Mouse (Mus musculus) midbrain, embryonic 11.5 days (tissue): ENCODE results near the gene Rhbdl1. TPM values are rescaled to one million over a fixed set of nuclear protein-coding genes. Genes with fewer than 3 reads are reported as not detected.

Experiments
- ATAC-seq: fragments of 200-750 bp; cut with Nextera tagmentation; 2 replicates; pipeline ENCODE4 v1.8.0; 2017; ENCODE audit warnings: moderate TSS enrichment, moderate library complexity; ENCODE audit not compliant: low FRiP score
- DNase-seq: peaks from one replicate; pipeline ENCODE4 v3.0.0; 2015; ENCODE audit warnings: low spot score; ENCODE audit errors: missing footprints
- H3K27ac ChIP-seq: fragments of 300-500 bp; sonication (generic); 2 replicates; pipeline ENCODE4 v1.5.1; 2014; ENCODE audit warnings: low read depth, low read length
- H3K27me3 ChIP-seq: fragments of 300-500 bp; sonication (generic); 2 replicates; pipeline ENCODE4 v1.6.1; 2014; ENCODE audit warnings: mild to moderate bottlenecking, low read length, moderate library complexity, mixed read lengths; ENCODE audit not compliant: control insufficient read depth, insufficient read depth
- H3K36me3 ChIP-seq: fragments of 300-500 bp; sonication (generic); 2 replicates; pipeline ENCODE4 v1.6.1; 2014; ENCODE audit warnings: mild to moderate bottlenecking, low read length, moderate library complexity, mixed read lengths; ENCODE audit not compliant: control insufficient read depth, insufficient read depth
- H3K4me1 ChIP-seq: fragments of 300-500 bp; sonication (generic); 2 replicates; pipeline ENCODE4 v1.6.1; 2014; ENCODE audit warnings: low read length; ENCODE audit not compliant: control insufficient read depth, insufficient read depth
- H3K4me2 ChIP-seq: fragments of 300-500 bp; sonication (generic); 2 replicates; pipeline ENCODE4 v1.6.1; 2014; ENCODE audit warnings: mild to moderate bottlenecking, moderate library complexity
- H3K4me3 ChIP-seq: fragments of 300-500 bp; sonication (generic); 2 replicates; pipeline ENCODE4 v1.5.1; 2014; ENCODE audit warnings: low read depth, low read length
- H3K9ac ChIP-seq: fragments of 300-500 bp; sonication (generic); 2 replicates; pipeline ENCODE4 v1.6.1; 2014; ENCODE audit warnings: low read length
- H3K9me3 ChIP-seq: fragments of 300-500 bp; sonication (generic); 2 replicates; pipeline ENCODE4 v1.6.1; 2016; ENCODE audit warnings: low read length; ENCODE audit not compliant: control insufficient read depth
- WGBS: fragments of 180-500 bp; shearing (Covaris S2); extraction: QIAGEN DNeasy Blood & Tissue Kit; methylation state at CpG from one replicate; pipeline ENCODE4 v1.1.7; 2014; 5-methylcytosine and 5-hydroxymethylcytosine counted together
- microRNA-seq: library from miRNA; unstranded; fragments of <30 nt; microRNA quantifications from one replicate; pipeline ENCODE4, GENCODE M21; 2017
- polyA plus RNA-seq: library from polyadenylated mRNA; unstranded; fragments of >200 nt; fragmentation: Nextera tagmentation; extraction: Ambion mirVana; gene quantifications from 2 replicates; pipeline ENCODE4 v1.2.1, GENCODE M21; 2014

Gene Rhbdl1
- polyA plus RNA-seq, 1 experiment from 2014 or later = 2.3 TPM

DNA sequence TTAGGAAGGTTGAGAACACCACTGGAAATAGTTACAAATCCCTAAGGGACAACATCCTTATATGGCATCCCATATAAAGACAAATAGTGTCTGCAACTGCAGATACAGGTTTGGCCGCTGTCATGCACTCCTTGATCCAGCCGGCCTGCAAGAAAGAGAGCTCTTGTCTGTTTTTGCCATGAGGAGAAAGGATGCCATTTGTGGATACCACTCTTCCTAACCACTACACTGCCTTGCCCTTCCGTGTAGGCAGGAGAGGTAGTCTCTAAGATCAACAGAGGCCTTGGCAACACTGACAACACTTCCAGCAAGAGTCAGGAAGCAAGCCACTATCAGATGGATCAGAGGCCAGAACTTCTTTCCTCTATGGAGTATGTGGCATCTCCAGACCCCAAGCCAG, 50.8 kb downstream of the Rhbdl1 start, which contains the start of gene Ccdc78:
Gene Ccdc78 (plus strand): TSS at position 301 of the 400 bp plus-strand sequence.
- 89% methylated on average over 3 of the region's 3 CpGs for WGBS
- ATAC-seq = no peak

DNA sequence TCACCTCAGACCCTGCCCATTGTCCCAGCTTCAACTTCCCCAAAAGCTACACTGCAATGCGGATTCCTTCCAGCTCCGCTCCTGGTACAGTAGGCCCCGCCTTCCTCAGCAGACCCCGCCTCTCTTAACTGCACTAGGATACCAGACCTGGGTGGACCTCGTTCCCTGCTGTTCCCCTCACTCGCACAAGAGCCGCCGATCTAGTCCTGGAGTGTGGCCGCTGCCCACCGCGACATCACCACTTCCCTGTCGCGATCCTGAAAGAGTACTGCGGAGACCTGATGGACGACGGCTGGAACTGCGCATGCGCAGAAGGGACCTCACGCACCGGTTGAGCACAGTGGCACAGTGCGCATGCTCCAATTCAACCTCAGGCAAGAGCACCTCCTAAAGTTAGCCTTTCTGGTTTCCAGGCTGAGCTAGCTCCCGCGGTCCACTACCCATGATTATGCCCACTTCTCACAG, 51.8 kb downstream of the Rhbdl1 start, which contains the start of gene Haghl:
Gene Haghl (minus strand): TSS at position 393 of the 465 bp plus-strand sequence.
- peaks cover 18% of the 10 kb centered on the region for H3K4me1 ChIP-seq
- H3K9me3 ChIP-seq = no peaks in the 10 kb centered on the region
- no peaks in the 10 kb centered on the region for H3K27me3 ChIP-seq
- peaks cover 22% of the 10 kb centered on the region for H3K36me3 ChIP-seq
- peak within 1 kb of the TSS; percentile 73 for H3K27ac ChIP-seq
- peak; percentile 100 for DNase-seq
- H3K4me3 ChIP-seq = peak within 1 kb of the TSS; percentile 66
- 0% methylated on average over 23 of the region's 23 CpGs for WGBS
- peak within 1 kb of the TSS; percentile 57 for H3K4me2 ChIP-seq
- peak within 1 kb of the TSS; percentile 89 for H3K9ac ChIP-seq
- ATAC-seq = peak; percentile 85

More for the DNA sequence above, 50.8 kb downstream of the Rhbdl1 start, which contains the start of gene Ccdc78:
- peaks cover 25% of the 10 kb centered on the region for H3K4me1 ChIP-seq
- peak within 1 kb of the TSS; percentile 89 for H3K9ac ChIP-seq
- DNase-seq = no peak
- H3K4me3 ChIP-seq = peak within 1 kb of the TSS; percentile 66
- H3K27ac ChIP-seq = peak within 1 kb of the TSS; percentile 73
- H3K9me3 ChIP-seq = no peaks in the 10 kb centered on the region
- no peaks in the 10 kb centered on the region for H3K27me3 ChIP-seq
- H3K4me2 ChIP-seq = peak within 1 kb of the TSS; percentile 57
- H3K36me3 ChIP-seq = peaks cover 22% of the 10 kb centered on the region

Small RNAs within 50 kb of the gene (microRNA-seq; reads per million reads assigned to microRNA genes)
- 0.57 reads per million for gene Mir3082

Other genes with a start within 250 kb of the Rhbdl1 start
- 0.77 and 1.3 TPM in 2 replicates for gene Gng13, start 120.1 kb downstream of the Rhbdl1 start, polyA plus RNA-seq
- gene Chtf18, start 109.9 kb downstream of the Rhbdl1 start, polyA plus RNA-seq = 15.0 and 17.3 TPM in 2 replicates
- 16.0 and 19.8 TPM in 2 replicates for gene Rpusd1, start 109.6 kb downstream of the Rhbdl1 start, polyA plus RNA-seq
- gene Mslnl, start 101.3 kb downstream of the Rhbdl1 start, polyA plus RNA-seq = not detected in 2 replicates
- not detected in 2 replicates for gene Msln, start 82.9 kb downstream of the Rhbdl1 start, polyA plus RNA-seq
- gene Narfl, start 63.5 kb downstream of the Rhbdl1 start, polyA plus RNA-seq = 22.2 and 23.4 TPM in 2 replicates
- 76.4 and 77.1 TPM in 2 replicates for gene Haghl, start 51.6 kb downstream of the Rhbdl1 start, polyA plus RNA-seq
- 0.11 and 0.34 TPM in 2 replicates for gene Ccdc78, start 50.7 kb downstream of the Rhbdl1 start, polyA plus RNA-seq
- 69.1 and 71.4 TPM in 2 replicates for gene Fam173a, start 44.4 kb downstream of the Rhbdl1 start, polyA plus RNA-seq
- gene AC134908.4, start 41.6 kb downstream of the Rhbdl1 start, polyA plus RNA-seq = not detected in 2 replicates
- 21.3 and 32.1 TPM in 2 replicates for gene Metrn, start 40.2 kb downstream of the Rhbdl1 start, polyA plus RNA-seq
- gene Fbxl16, start 28.2 kb downstream of the Rhbdl1 start, polyA plus RNA-seq = 11.2 and 12.0 TPM in 2 replicates
- gene Wdr24, start 13.7 kb downstream of the Rhbdl1 start, polyA plus RNA-seq = 23.7 and 27.4 TPM in 2 replicates
- gene Jmjd8, start 8.4 kb downstream of the Rhbdl1 start, polyA plus RNA-seq = 50.3 and 54.1 TPM in 2 replicates
- 280 and 296 TPM in 2 replicates for gene Stub1, start 3.9 kb downstream of the Rhbdl1 start, polyA plus RNA-seq
- gene Gm20683, start 4.5 kb upstream of the Rhbdl1 start, polyA plus RNA-seq = 0.63 and 1.2 TPM in 2 replicates
- 7.0 and 8.7 TPM in 2 replicates for gene Rhot2, start 7.6 kb upstream of the Rhbdl1 start, polyA plus RNA-seq
- gene Wdr90, start 24.2 kb upstream of the Rhbdl1 start, polyA plus RNA-seq = 15.7 and 17.8 TPM in 2 replicates
- gene Mcrip2, start 31.5 kb upstream of the Rhbdl1 start, polyA plus RNA-seq = 6.1 and 7.0 TPM in 2 replicates
- gene Mettl26, start 37.8 kb upstream of the Rhbdl1 start, polyA plus RNA-seq = 57.1 and 60.1 TPM in 2 replicates
- gene Wfikkn1, start 43.6 kb upstream of the Rhbdl1 start, polyA plus RNA-seq = 0.91 and 1.1 TPM in 2 replicates
- 15.0 and 15.9 TPM in 2 replicates for gene Rab40c, start 82.4 kb upstream of the Rhbdl1 start, polyA plus RNA-seq
- gene Pigq, start 107.6 kb upstream of the Rhbdl1 start, polyA plus RNA-seq = 47.2 and 50.9 TPM in 2 replicates
- gene Nhlrc4, start 107.7 kb upstream of the Rhbdl1 start, polyA plus RNA-seq = 0.37 TPM in 1 of 2 replicates, not detected in the other
- not detected in 2 replicates for gene A930017K11Rik, start 115.3 kb upstream of the Rhbdl1 start, polyA plus RNA-seq
- 19.0 and 21.5 TPM in 2 replicates for gene Capn15, start 148.5 kb upstream of the Rhbdl1 start, polyA plus RNA-seq
- 18.1 and 18.2 TPM in 2 replicates for gene Rab11fip3, start 232.3 kb upstream of the Rhbdl1 start, polyA plus RNA-seq